Mouse (Mus musculus) frontal cortex, adult 2 months (tissue): Measurements from ENCODE around the gene Selenop. TPM values are rescaled to one million over a fixed set of nuclear protein-coding genes. Genes with fewer than 3 reads are reported as not detected.

Experiments used
- DNase-seq, 2 experiments: peaks; one replicate each; pipeline ENCODE4 v3.0.0; 2022; ENCODE audit warnings: low spot score in 1 of 2; ENCODE audit errors: extremely low spot score in 1 of 2
- polyA plus RNA-seq: library from polyadenylated mRNA; depleted of rRNA; stranded (reverse); fragments of >200 nt; gene quantifications from 2 replicates; pipeline ENCODE4 v1.2.3, GENCODE M21; 2012

Gene Selenop
- polyA plus RNA-seq, 1 experiment = 351 TPM

DNA sequence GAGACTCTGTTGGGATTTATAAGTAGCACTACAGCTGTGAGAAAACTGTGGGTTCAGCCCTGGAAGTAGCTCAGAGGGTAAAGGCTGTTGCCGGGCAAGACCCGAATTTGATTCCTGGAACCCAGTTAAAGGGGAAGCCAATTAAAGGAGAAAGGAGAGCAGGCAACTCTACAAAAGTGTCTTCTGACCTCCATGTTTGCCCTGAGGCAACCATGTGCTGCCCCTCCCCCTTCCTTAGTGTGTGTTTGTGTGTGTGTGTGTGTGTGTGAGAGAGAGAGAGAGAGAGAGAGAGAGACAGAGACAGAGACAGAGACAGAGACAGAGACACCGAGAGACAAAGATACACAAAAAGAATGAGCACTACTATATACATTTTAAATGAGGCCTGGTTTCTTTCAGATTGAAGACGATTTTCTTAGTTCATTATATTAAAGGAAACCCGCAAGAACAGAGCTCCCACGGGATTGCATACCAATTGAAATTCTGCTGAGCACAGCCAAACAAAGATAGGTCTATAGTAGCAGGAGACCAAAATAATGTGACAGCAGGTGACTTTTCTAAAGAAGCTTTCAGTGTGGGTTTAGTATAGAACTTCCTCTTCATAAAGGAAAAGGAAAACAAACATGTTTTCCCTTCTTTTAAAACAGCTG, 1.8 kb downstream of the Selenop start:
- DNase-seq = peak in 1 of 2 experiments; percentile 15

DNA sequence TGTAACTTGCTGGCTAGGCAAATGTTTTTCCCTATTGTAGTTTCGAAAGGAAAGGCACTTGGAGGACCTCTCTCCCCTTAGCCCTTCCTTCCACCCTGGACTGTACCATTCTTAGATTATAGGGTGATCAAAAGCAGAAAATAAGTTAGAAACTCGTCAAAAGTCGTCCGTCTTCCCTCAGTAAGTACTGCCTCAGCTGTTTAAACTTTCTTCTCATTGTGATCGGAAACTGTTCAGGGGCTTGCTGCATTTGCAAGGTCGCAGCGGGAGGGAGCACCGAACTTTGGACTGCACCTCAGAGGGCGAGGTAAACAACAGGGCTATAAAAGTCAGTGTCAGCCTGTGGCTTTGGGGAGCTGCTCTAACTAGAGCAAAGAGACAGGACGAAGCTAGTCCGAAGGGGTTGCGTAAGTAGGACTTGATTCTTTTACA, 2.3 kb downstream of the Selenop start:
- DNase-seq = peak in 1 of 2 experiments; percentile 55

DNA sequence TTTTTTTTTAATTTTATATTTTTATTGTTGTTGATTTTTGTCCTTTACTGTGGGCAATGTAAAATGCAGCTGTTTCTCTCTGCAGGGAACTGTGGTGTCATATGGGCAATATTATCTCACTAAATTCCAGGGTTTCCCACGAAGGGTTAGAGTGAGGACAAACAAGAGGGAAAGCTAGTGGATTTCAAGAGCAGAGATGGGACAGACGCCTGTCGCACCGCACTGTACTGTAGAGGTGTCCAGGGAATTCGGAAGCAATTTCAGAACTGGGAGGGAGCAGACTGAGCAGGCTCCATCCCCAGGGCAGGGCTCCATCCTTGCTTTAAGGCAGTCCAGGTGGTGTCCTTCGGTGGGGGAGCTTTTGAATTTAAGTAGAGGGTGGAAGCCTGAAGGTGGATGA, 2.9 kb downstream of the Selenop start:
- no peak for DNase-seq

DNA sequence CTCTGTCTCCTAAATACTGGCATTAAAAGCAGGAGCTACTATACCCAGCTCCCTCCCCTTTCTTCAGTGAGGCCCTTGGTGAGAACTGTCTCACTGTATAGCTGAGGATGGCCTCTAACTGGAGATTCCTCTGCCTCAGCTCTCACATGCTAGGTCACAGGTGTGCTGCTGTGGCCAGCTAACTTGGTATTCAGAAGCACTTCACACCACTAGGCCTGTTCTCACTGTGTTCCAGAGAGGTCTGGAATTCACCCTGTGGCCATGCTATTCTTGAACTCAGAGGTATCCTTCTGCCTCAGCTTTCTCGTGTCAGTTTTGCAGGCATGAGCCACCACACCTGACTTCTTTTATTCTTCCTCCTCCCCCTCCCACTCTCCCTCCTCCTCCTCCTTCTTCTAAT, 4.8 kb downstream of the Selenop start:
- no peak for DNase-seq

DNA sequence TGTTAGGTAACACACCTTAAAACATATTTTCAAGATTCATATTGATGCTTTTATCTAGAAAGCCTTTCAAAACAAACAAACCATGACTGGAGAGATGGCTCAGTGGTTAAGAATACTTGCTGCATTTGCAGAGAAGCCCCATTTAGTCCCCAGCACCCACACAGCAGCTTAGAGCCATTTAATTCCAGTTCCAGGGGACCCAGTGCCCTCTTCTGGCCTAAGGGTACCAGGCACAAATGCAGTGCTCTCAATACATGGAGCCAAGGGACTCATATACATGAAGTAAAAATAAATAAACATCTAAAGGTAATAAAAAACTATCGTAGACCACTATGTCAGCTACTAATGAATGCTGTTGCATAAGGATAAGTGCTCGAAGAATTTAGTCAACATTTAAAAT, 9.0 kb downstream of the Selenop start:
- DNase-seq = no peak

DNA sequence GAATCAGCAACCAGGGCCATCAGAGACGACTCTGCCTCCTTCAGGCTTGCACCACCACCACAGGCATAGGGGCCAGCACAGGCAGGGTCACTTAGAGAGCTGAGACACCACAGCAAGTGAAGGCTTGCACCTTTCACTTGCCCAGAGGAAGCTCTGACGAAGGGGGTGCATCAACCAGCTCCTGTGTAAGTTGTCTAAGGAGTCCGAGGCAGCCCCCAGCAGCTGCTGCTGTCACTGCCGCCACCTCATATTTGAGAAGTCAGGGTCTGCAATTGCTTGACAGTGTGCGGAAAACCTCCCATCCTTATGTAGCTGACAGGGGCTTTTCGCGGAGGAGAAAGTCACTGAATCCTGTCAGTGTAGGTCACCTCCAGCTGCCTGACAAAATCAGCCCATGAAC, 10.9 kb downstream of the Selenop start:
- no peak for DNase-seq

DNA sequence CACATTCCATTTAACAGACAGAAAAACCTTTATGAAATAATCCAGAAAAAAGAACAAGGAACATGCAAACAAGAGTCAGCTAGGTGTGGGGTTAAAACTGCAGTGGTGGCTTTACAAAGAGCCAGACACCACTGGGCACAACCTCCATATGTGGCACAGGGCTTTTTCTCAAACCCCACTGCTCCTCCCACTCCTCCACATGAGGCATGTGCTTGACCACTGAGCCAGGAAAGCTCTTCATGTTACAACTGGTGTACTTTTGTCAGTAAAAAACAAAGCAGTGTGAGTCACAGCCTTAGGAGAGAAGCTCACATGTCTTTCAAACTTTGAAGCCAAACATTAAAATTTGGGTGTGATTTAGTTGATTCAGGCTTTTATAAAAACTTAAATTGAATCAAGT, 12.9 kb downstream of the Selenop start:
- DNase-seq = no peak

DNA sequence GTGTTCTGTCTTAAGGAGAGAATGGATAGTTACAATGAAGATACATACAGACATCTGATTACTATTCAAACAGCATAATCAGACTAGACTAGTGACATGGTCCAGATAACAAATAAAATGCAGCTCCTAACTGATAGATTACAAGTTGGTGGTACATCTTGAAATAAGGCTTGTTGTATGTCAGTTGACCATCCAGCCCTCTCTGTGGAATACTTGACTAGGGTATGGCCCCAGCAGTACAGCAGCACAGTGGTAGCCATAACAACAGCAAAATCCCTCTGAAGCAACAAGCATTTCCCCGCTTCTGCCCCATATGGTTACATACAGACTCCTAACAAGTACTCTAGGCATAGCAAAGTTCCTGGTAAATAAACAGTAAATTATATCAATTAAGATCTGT, 13.4 kb downstream of the Selenop start:
- no peak for DNase-seq

DNA sequence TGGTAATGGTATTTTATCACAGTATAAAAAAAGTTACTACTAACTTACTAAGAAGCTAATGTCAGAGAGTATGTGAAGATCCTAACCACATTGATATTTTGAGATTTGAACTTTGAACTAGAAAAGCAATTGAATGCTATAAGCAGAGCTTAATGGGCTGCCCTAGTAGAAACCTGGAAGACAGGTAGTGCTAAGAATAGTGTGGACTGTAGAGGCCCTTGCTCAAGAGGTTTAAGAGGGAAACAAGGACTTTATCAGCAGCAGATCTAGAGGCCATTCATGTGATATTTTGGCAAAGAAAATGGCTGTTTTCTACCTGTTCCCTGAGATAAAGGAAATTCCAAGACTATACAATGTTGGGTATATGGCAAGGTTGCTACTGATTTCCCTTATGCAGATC, 17.7 kb downstream of the Selenop start:
- no peak for DNase-seq

DNA sequence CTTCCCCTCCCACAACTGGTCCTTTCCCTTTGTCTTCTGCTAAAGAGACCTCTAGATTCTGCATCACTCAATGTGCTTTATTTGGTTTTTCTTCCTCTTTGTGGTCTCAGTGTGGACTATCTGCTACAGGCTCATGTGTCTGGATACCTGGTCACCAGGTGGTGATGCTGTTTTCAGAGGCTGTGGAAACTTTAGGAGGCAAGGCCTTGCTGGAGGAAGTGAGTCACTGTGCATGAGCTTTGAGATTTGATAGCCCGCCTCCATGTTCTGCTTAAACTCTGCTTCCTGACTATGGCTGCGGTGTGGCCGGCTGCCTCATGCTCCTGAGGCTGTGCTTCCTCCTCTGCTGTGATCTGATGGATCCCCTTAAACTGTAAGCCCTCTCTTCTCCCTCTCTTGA, 22.1 kb downstream of the Selenop start:
- no peak for DNase-seq

DNA sequence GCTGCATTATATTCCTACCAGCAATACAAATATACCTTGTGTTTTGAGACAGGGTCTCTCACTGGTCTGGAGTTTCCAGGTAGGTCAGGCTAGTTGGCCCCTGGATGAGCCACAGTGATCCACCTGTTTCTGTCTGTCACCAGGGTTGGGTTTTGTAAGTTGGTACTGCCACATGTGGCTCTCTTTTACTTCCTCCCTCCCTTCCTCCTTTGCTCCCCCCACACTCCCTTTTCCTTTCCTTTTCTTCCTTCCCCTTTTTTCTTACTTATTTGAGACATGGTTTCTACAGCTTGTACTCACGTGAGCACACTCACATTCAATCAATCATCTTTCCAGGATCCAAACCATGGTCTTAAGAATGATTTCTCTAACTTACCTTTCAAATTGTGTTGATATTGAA, 25.1 kb downstream of the Selenop start:
- no peak for DNase-seq

DNA sequence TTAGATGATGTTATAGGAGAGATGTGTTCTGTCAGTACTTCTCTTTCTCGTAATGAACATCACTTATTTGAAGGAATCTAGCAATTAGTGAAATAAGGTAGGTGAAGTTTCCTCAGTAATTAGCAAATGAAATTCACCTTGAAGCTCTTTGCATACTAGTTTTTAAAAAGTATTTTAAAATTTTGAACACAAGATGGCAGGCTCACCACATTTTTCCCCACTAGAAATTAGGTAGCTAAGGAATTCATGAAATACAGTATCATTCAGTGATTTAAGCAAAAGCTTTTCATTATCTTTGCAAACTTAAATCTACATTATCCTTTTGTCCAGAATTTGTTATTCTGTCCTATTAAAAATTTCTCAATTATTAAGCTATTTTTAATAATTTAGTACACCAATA, 27.6 kb downstream of the Selenop start:
- peak in 1 of 2 experiments; percentile 62 for DNase-seq

DNA sequence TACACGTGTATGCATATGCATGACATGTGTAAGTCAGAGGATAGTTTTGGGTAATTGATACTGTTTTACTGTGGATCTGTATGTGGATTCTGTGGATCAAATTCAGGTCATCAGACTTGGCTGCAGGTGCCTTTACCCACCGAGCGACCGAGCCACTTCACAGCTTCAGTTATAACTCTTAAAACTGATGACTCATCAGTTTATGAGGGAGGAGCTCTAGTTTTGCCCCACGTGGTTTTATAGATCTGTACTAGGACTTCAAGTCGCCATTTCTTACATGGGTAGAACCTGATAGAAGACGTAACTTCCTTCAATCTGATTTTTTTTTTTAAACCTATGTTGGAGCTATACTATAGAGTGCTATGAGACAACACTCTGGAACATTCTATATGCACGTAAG, 29.3 kb downstream of the Selenop start:
- DNase-seq = no peak

DNA sequence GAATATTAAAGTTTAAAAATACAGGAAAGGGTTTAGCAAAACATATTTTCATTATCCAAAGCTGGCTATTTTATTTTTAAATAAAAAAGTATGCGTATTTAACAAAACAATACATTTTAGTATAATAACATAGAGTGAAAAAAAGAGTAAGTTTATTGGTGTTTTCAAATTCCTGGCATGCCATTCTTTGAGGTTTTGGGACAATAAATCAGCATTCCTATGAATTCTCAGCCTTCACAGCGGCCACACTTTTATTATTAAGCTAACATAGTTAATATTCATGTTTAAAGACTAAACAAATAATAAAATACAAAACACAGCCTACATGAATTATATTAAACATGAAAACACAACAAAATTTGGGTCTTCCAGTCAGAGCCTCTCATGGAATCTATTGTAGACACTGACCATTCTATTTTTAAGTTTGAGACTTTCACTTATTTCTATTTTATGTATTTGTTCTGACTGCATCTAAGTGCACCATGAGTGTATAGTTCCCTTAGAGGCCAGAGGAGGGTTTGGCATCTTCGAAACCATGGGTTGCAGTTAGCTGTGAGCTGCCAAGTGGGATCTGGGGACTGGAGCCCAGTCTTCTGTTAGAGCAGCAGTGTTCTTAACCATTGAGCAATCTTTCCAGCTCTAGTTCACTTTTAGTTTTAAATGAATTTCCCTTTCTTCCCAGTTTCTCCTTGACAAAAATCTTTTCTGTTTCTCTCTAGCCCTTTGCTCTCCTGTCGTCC, 32.2 kb downstream of the Selenop start:
- DNase-seq = no peak

DNA sequence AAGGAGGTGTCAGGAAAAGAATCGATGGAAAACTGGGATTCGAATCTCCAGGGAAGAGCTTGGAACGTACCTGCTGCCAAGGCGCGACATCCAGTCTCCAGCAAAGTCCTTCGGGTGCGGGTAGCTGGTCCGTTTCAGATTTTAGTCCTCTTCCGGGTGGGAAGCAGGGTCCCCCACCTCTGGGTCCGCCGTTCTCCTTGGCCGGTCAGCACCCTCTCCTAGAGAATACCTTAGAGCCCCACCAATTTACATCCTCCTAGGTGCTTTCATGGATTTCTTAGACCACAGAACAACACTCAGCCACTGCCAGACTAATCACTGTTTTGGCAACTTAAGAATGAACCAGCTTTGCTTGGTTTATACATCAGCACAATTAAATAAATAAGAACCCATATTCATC, 35.1 kb downstream of the Selenop start, which contains the start of gene Ccdc152:
TSS of gene Ccdc152 (minus strand) at position 101 of the 400 bp plus-strand sequence.
- DNase-seq = no peak

DNA sequence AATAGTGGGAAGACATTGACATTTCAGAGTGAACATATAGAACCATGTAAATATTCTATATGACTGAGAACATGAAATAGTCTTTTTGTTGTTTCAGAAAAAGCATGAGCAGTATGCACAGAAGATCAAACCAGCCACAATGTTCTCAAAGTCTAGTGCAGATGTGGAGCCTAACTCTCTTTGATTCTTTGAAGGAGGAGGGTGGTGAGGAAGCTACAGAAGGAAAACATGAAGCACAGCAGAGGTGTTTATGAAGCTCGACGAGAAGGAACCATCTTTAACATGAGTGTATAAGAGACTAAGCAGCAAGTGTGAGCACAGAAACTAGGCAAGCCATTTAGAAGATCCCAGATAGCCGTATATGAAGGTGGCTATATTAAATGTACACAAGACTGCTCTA, 41.5 kb downstream of the Selenop start:
- DNase-seq = no peak

DNA sequence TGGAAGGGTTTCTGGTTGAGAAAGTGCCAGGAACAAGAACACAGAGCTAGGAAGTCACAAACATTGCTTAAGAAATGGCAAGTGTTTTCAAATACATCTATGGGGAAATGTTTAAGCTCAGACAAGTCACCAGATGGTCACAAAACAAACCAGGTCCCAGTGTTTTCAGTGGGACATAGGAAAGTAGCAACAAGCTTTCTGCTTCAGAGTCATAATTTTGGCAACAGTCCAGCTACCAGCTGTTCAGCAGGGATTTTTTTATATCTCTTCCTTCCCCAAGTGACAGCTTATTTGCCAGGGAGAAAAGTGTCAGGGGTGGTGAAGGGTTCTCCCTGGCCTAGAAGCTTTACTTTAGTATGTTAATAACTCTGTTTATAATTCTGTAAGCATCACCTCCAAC, 44.6 kb downstream of the Selenop start:
- peak; percentile 11 to 48 for DNase-seq

DNA sequence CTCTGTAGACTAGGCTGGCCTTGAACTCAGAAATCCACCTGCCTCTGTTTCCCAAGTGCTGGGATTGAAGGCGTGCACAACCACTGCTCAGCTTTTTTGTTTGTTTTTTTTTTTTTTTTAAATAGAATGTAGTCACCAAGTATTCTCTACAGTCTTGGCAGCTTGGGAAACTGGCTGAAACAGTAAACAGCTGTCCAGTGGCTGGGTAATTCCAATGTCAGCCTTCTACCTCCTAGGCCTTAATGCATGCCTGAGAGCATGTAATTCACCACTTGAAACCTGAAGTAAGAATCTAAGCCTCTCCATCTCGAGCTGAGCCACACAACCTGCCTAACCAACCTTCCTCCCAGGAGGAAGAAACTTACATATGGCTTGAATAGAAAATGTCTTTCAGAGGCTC, 48.3 kb downstream of the Selenop start:
- DNase-seq = no peak

DNA sequence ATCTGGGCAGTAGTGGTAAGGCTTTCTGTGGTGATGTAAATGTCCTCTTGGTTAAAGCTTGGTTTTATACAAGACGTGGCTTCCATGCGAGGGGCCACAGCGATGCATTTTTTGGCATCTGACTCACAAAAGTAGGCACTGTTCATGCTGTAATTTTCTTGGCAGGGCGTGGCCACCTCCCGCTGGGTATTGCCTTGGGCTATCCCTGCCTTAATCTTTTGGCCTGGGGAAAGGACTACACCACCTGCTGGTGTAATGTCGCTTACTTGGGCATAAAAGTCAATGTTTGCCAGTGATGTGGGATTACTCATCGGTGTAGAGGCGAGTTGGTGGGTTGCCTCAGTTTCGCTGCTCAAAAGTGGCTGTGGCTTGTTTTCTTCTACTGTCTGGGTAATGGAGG, 51.6 kb downstream of the Selenop start:
- DNase-seq = no peak

DNA sequence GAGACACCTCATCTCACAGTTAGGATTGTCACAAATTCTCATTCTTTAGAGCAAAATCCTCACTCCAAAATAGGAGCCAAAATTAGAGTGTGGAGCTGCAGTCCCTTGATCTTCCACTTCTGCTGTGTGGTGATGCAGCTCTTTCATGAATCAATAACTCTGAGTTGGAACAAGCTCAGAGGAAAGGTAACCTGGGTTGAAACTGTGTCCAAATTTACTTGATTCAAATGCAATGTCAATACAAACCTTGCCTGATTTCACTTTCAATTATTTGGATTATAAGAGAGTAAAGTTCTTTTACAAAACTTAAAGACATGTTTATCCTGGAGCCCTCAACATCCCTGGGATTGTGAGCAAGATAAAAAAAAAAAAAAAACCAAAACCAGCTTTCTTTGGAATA, 54.7 kb downstream of the Selenop start:
- DNase-seq = no peak
